Mouse (Mus musculus) ES-Bruce4 (cell line): ENCODE results near the gene Ccnf. TPM values are rescaled to one million over a fixed set of nuclear protein-coding genes. Genes with fewer than 3 reads are reported as not detected.

Experiments
- H3K27ac ChIP-seq: 2 replicates; pipeline ENCODE4 v1.5.1; 2012; ENCODE audit warnings: low read length, inconsistent platforms; ENCODE audit not compliant: insufficient read depth
- H3K27me3 ChIP-seq: 2 replicates; pipeline ENCODE4 v1.6.1; 2012; ENCODE audit warnings: mild to moderate bottlenecking, low read length, inconsistent platforms; ENCODE audit not compliant: control insufficient read depth, poor library complexity, insufficient read depth, severe bottlenecking
- H3K36me3 ChIP-seq: 2 replicates; pipeline ENCODE4 v1.6.1; 2012; ENCODE audit warnings: inconsistent platforms, mild to moderate bottlenecking, low read length, moderate library complexity; ENCODE audit not compliant: control insufficient read depth, poor library complexity, insufficient read depth, severe bottlenecking
- H3K4me1 ChIP-seq: one replicate; pipeline ENCODE4 v1.8.1; 2011; ENCODE audit warnings: low read length; ENCODE audit not compliant: control insufficient read depth, insufficient read depth
- H3K4me3 ChIP-seq: 2 replicates; pipeline ENCODE4 v1.5.1; 2011; ENCODE audit warnings: low read depth, mild to moderate bottlenecking, low read length
- H3K9ac ChIP-seq: 2 replicates; pipeline ENCODE4 v1.6.1; 2012; ENCODE audit warnings: low read depth, mild to moderate bottlenecking, inconsistent platforms; ENCODE audit not compliant: poor library complexity, severe bottlenecking
- H3K9me3 ChIP-seq: replicated peaks from 2 replicates; pipeline ENCODE4 v1.6.1; 2012; ENCODE audit warnings: mild to moderate bottlenecking, low read length, inconsistent platforms; ENCODE audit not compliant: control insufficient read depth, poor library complexity, insufficient read depth, severe bottlenecking
- CTCF ChIP-seq: IDR thresholded peaks from one replicate; pipeline ENCODE4 v1.8.1; 2011; ENCODE audit warnings: low read depth, low read length
- EP300 ChIP-seq: IDR thresholded peaks from 2 replicates; pipeline ENCODE4 v1.6.1; 2011; ENCODE audit warnings: low read depth, low read length; ENCODE audit not compliant: insufficient read depth
- POLR2A ChIP-seq: IDR thresholded peaks from one replicate; pipeline ENCODE4 v1.8.1; 2011; ENCODE audit warnings: low read length; ENCODE audit not compliant: insufficient read depth
- polyA plus RNA-seq: library from polyadenylated mRNA; stranded (reverse); fragments of >200 nt; gene quantifications from 2 replicates; pipeline ENCODE4 v1.2.4, GENCODE M21; 2011; ENCODE audit warnings: low read depth; ENCODE audit not compliant: missing spikeins, insufficient read depth, insufficient read length

Gene Ccnf
- polyA plus RNA-seq, 1 experiment = 133 TPM

DNA sequence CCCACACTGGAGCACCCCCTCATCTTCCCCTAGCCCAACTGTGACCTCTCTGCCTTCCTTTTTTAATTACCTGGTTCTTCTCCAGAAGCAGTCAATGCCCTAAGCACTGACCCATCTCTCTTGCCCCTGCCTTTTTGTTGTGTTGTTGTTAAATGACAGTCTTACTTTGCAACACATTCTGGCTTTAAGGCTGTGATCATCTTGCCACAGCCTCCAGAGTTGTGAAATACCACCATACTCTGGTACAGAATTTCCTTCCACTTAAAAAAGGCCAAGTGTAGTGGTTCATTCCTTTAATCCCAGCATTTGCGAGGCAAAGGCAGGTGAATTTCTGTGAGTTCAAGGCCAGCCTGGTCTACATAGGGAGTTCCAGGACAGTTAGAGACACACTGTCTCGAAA is 60.4 kb downstream of the Ccnf start:
- no peak for TF ChIP-seq CTCF
- H3K27ac ChIP-seq = no peak overlapping the region
- H3K9me3 ChIP-seq = no peaks in the 10 kb centered on the region
- no peak overlapping the region for H3K4me3 ChIP-seq
- peaks cover 5% of the 10 kb centered on the region for H3K4me1 ChIP-seq
- H3K27me3 ChIP-seq = no peaks in the 10 kb centered on the region
- H3K9ac ChIP-seq = no peak overlapping the region
- no peaks in the 10 kb centered on the region for H3K36me3 ChIP-seq

DNA sequence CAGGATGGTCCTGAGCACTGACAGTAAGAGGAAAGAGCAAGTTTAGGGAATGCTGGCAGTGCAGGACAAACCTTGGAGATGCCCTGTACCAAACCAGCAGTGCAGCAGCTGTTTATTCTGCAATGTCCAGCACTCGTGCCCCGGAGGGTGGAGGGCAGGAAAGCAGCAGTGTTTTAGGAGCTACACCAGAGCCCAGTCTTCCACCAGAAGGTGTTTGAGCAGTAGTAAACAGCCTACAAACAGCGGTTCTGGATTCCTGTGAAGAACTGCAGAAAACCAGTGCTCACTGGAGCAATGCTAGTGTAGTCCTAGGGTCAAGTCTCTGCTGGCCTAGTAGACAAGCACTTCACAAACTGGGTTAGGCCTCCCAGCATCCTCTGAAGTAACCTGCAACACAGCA is 77.0 kb downstream of the Ccnf start:
- H3K4me3 ChIP-seq = no peak overlapping the region
- no peaks in the 10 kb centered on the region for H3K9me3 ChIP-seq
- no peaks in the 10 kb centered on the region for H3K27me3 ChIP-seq
- TF ChIP-seq POLR2A (no peak), CTCF (no peak), EP300 (no peak)
- no peak overlapping the region for H3K27ac ChIP-seq
- no peak overlapping the region for H3K9ac ChIP-seq
- peaks cover 1% of the 10 kb centered on the region for H3K4me1 ChIP-seq
- no peaks in the 10 kb centered on the region for H3K36me3 ChIP-seq

DNA sequence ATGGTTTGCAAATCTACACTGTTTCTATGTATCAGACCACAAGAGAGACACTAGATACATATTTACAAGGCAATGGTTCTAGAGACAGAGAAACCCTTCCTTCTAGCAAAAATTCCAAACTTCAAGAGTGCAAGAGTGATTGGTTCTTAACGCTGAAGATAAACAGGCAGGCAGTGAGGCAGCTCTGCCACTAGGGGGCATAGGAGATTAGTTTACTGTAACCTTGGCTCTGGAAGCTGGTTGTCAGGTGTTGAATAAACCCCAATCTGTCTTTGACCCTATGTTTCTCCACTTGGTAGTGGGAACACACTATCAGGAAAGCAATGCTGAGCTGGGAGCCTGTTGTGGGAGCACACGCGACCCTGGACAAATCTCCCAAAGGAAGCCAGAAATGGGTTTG is 77.9 kb downstream of the Ccnf start:
- no peaks in the 10 kb centered on the region for H3K36me3 ChIP-seq
- H3K4me1 ChIP-seq = peaks cover 1% of the 10 kb centered on the region
- no peak overlapping the region for H3K27ac ChIP-seq
- no peak overlapping the region for H3K4me3 ChIP-seq
- no peak for TF ChIP-seq POLR2A
- TF ChIP-seq CTCF = peak; percentile 42
- H3K9me3 ChIP-seq = no peaks in the 10 kb centered on the region
- H3K9ac ChIP-seq = no peak overlapping the region
- no peaks in the 10 kb centered on the region for H3K27me3 ChIP-seq

Other genes with a start within 250 kb of the Ccnf start
- gene Prss27, start 213.3 kb downstream of the Ccnf start, polyA plus RNA-seq = not detected in 2 replicates
- 66.4 and 68.4 TPM in 2 replicates for gene Kctd5, start 178.0 kb downstream of the Ccnf start, polyA plus RNA-seq
- 44.7 and 45.0 TPM in 2 replicates for gene Pdpk1, start 100.6 kb downstream of the Ccnf start, polyA plus RNA-seq
- 25.3 and 30.4 TPM in 2 replicates for gene Amdhd2, start 87.7 kb downstream of the Ccnf start, polyA plus RNA-seq
- 254 and 307 TPM in 2 replicates for gene Atp6v0c, start 81.8 kb downstream of the Ccnf start, polyA plus RNA-seq
- 14.4 and 16.6 TPM in 2 replicates for gene Tbc1d24, start 45.9 kb downstream of the Ccnf start, polyA plus RNA-seq
- 0.88 and 0.96 TPM in 2 replicates for gene Ntn3, start 42.0 kb downstream of the Ccnf start, polyA plus RNA-seq
- gene Tedc2, start 30.6 kb downstream of the Ccnf start, polyA plus RNA-seq = 21.0 and 24.5 TPM in 2 replicates
- gene Abca17, start 99.6 kb upstream of the Ccnf start, polyA plus RNA-seq = not detected in 2 replicates
- 15.1 and 15.4 TPM in 2 replicates for gene Abca3, start 100.5 kb upstream of the Ccnf start, polyA plus RNA-seq
- gene Rnps1, start 163.1 kb upstream of the Ccnf start, polyA plus RNA-seq = 323 and 334 TPM in 2 replicates
- 46.4 and 46.7 TPM in 2 replicates for gene Eci1, start 175.2 kb upstream of the Ccnf start, polyA plus RNA-seq
- 0.42 and 0.99 TPM in 2 replicates for gene Dnase1l2, start 191.6 kb upstream of the Ccnf start, polyA plus RNA-seq
- gene E4f1, start 218.8 kb upstream of the Ccnf start, polyA plus RNA-seq = 13.0 and 15.3 TPM in 2 replicates
- gene Pgp, start 218.9 kb upstream of the Ccnf start, polyA plus RNA-seq = 15.4 and 16.4 TPM in 2 replicates
- gene Bricd5, start 222.4 kb upstream of the Ccnf start, polyA plus RNA-seq = not detected in 2 replicates
- 20.4 and 22.8 TPM in 2 replicates for gene Mlst8, start 227.6 kb upstream of the Ccnf start, polyA plus RNA-seq
- 1.7 and 3.3 TPM in 2 replicates for gene Caskin1, start 237.1 kb upstream of the Ccnf start, polyA plus RNA-seq